Mouse (Mus musculus): Measurements from ENCODE around the gene Rps6ka3. TPM values are rescaled to one million over a fixed set of nuclear protein-coding genes. Genes with fewer than 3 reads are reported as not detected.

Rps6ka3 gene
- 10 to 100 TPM; 53.5 TPM for total RNA-seq (2021)
- long read RNA-seq, experiment 1, full-length matches to known transcripts: 1 of 4 reads
- long read RNA-seq, experiment 1, partial matches to known transcripts: 1 of 4 reads
- long read RNA-seq, experiment 1, other reads (novel, unspliced or antisense): 2 of 4 reads
- long read RNA-seq, experiment 2, partial matches to known transcripts: 1 of 5 reads
- long read RNA-seq, experiment 2, other reads (novel, unspliced or antisense): 4 of 5 reads

DNA sequence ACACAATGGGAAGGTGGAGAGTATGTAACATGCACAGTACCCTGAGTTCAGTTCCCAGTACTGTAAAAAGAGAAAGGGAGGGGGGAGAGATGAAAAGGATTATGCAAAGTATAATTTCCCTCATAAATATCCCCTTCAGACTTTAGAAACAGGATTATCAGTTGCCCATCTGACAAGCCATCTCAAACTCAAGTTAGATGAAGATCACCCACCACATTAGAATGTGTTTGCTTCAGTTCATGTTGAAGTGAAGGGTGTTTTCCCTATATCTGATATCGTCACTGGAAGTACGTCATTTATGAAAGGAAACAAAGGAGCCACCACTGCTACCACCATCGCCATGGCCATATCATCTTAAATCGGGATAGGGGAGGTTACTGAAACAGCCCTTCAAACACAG, at the start of gene Rps6ka3:
Gene Rps6ka3 (plus strand): TSS at position 301 of the 400 bp plus-strand sequence.
- Histone ChIP-seq H3K4me3 (no peak within 1 kb of the TSS), H3K27ac (0 out of 2 replicates have a peak within 1 kb of the TSS, but pooled peaks have one; percentile 4)
- TF ChIP-seq CTCF (IDR thresholded peaks at IDR 0.05): no peak
- intact Hi-C loops (cut with DNase I): loop anchor here (2.0 to 10.0 kb wide), 3 partner anchors 45 to 225 kb away; no protein-coding TSS in a partner anchor
- DNase-seq (ENCODE audit: extremely low spot score in 1 of 2, low spot score in 2 of 2): no peak

DNA sequence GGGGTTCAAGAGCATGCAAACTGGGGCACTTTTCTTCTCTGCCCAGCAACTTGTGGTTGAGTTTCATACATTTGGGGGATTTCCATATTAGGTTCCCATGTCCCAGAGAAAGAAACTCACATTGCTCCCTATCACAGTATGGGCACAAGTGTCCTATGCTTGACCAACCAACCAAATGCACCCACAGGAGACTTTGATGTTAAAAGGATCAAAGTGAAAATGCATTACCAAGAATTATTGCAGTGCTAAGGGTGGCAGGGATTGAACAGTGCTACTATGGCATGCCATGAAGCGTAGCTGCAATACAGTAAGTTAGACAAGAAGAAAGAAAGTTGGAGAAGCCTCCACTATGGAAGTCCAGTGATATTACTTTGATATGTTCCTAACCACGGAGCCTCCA, 40.9 kb upstream of the Rps6ka3 start:
- intact Hi-C loops (cut with DNase I): no loop called here
- Histone ChIP-seq H3K4me3 (no peak overlapping the region), H3K27ac (no peak overlapping the region)
- TF ChIP-seq CTCF (IDR thresholded peaks at IDR 0.05): no peak
- no peak for DNase-seq (ENCODE audit: extremely low spot score in 1 of 2, low spot score in 2 of 2)

DNA sequence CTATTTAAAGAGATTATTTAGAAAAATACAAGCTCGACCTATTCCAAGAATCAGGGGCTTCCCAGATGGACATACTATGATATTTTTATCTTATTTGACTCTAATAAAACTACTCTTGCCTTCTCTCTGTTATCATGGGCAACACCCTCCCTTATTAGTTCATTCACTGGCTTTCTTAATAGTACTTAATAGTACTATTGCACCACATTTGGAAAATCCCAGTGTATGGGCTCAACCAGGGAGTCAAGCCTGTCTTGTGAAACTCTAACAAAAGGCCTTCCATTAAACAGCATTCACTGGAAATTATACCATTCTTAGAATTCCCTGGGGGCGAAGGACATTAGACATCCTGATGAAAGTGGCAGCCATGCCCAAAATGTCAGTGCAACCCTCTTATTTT, 38.5 kb upstream of the Rps6ka3 start:
- intact Hi-C loops (cut with DNase I): no loop called here
- Histone ChIP-seq H3K27ac (no peak overlapping the region), H3K4me3 (no peak overlapping the region)
- TF ChIP-seq CTCF (IDR thresholded peaks at IDR 0.05): no peak
- DNase-seq (ENCODE audit: extremely low spot score in 1 of 2, low spot score in 2 of 2): no peak

DNA sequence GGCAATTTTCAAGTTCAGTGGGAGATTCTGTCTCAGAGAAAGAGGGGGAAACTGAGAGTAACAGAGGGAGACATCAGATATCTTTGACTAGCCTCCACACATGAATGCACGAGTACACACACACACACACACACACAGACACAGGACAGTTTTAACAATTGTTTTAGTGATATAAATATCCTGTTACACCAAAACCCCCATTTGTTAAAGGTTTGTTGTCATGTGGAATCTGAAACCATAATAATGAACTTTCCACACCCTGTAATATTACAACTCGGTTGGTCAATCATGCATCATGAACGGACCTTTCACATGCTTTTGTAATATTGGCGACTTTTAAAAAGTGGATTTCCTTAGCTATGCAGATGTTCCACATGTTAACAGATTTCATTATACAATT, 18.5 kb upstream of the Rps6ka3 start:
- no peak for DNase-seq (ENCODE audit: extremely low spot score in 1 of 2, low spot score in 2 of 2)
- H3K27ac ChIP-seq: no peak overlapping the region
- intact Hi-C loops (cut with DNase I): no loop called here
- TF ChIP-seq CTCF (IDR thresholded peaks at IDR 0.05): no peak
- H3K4me3 ChIP-seq: no peak overlapping the region

DNA sequence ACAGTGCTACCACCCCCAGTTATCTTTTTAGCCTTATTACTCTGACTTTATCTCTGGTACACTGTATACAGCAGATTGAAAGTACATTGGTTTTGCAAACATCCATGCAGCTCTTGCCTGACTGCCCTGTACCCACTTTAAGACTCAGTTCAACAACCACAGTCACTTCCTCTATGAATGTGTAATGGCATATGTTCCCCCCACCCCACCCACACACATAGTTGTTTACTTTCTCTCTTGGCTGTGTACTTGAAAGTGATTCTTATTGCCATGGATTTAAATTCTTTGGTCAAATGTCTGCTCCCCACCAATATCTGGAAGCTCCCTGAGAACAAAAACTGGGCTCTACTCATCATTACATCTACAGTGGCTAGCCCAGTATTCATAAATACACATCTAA, 10.6 kb upstream of the Rps6ka3 start:
- intact Hi-C loops (cut with DNase I): no loop called here

DNA sequence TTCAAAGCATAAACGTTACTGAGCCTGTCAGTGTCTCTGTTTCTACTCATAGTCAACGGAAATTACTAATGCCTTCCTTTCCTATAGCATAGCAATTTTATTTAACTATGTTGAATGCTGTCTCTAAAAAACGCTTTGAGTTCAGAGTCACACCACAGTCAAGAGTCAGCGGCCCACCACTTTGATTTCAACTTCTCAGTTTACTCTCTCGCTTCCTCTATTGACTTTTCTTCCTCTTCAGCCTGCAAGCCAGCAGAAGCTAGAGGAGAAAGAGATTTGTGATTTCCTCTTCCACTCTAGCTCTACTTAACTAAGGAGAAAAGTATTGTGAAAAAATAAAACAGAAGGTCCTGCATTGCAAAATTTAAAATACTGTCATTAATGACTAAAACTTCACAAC, 10.0 kb upstream of the Rps6ka3 start:
- no peak for TF ChIP-seq CTCF (IDR thresholded peaks at IDR 0.05)
- no peak overlapping the region for H3K4me3 ChIP-seq
- intact Hi-C loops (cut with DNase I): no loop called here
- H3K27ac ChIP-seq: no peak overlapping the region
- DNase-seq (ENCODE audit: extremely low spot score in 1 of 2, low spot score in 2 of 2): no peak

More for the DNA sequence above, 10.6 kb upstream of the Rps6ka3 start:
- no peak overlapping the region for H3K27ac ChIP-seq
- no peak for DNase-seq (ENCODE audit: extremely low spot score in 1 of 2, low spot score in 2 of 2)
- TF ChIP-seq CTCF (IDR thresholded peaks at IDR 0.05): no peak
- H3K4me3 ChIP-seq: no peak overlapping the region

DNA sequence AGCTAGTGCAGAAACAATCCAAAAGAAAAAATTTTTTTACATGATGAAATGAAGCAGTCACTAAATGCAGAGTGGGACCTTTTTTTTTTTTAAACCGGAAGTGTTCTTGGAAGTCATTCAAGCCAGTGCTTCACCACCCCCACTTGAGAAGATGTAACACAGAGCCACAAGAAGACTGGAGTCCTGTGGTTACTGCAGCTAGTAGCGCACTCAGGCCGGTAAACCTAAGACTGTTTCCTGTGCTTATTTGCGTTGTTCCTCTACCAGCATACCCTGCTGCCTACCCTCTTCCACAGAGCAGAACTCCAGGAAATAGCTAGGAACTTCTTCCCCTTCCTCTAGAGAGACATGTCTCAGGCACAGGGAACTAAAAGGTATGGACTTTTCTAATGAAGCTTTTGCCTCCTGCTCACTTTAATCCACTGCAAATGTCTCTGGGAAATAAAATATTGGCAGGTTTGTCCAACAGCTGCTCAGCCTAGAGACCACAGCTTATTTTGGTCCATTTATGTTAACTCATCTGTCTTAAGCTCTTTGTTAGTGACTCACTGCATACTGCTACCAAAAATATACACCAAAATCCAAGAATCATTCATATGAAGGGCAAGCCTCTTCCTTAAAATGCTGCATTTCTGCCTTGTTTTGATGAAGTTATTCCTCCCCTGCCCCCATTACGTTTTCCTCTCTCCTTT, 931 bp downstream of the Rps6ka3 start:
- Histone ChIP-seq H3K27ac (0 out of 2 replicates have a peak overlapping the region, but pooled peaks have one; percentile 4), H3K4me3 (no peak overlapping the region)
- intact Hi-C loops (cut with DNase I): loop anchor here (2.0 to 10.0 kb wide), 3 partner anchors 44 to 226 kb away; no protein-coding TSS in a partner anchor
- no peak for DNase-seq (ENCODE audit: extremely low spot score in 1 of 2, low spot score in 2 of 2)
- no peak for TF ChIP-seq CTCF (IDR thresholded peaks at IDR 0.05)

DNA sequence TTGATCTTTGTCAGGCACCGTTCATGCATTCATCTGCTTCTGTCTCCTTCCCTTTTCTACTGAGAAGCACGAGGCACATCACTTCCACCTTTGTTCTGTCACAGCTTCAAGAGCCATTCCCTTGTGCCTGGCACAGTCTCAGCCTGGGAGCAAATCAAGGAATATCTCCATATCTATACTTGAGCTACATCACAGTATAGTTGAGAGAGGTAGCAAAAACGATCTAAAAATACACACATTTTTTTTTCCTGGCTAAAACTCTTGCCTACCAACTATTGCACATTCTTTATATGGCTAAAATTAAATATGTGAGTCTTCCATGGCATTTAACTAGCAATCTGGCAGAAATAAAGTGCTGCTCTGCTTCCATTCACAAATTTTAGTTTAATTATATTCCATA, 5.1 kb downstream of the Rps6ka3 start:
- intact Hi-C loops (cut with DNase I): loop anchor here (10.0 kb wide), 1 partner anchor 230 kb away; no protein-coding TSS in a partner anchor
- DNase-seq (ENCODE audit: extremely low spot score in 1 of 2, low spot score in 2 of 2): peak in 1 of 2 experiments; percentile 10
- no peak overlapping the region for H3K27ac ChIP-seq
- H3K4me3 ChIP-seq: no peak overlapping the region
- no peak for TF ChIP-seq CTCF (IDR thresholded peaks at IDR 0.05)

DNA sequence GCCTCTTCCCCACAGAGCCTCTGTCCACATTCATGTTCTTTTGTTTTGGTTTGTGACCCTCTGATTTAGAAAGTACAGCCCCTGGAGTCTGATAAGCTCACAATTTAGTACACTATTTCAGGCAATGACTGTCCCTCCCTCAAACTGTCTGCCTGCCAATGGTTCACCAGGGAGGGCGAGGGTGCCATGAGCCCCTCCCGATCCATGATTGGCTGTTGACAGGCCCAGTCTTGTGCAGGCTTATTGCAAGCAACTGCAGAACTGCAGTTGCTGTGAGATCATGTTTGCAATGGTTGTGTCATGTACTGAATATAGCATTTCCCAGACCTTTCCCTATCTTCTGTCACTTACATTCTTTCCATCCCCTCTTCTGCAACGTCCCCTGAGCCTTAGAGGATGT, 12.4 kb downstream of the Rps6ka3 start:
- intact Hi-C loops (cut with DNase I): no loop called here
- no peak for DNase-seq (ENCODE audit: extremely low spot score in 1 of 2, low spot score in 2 of 2)
- Histone ChIP-seq H3K4me3 (no peak overlapping the region), H3K27ac (no peak overlapping the region)
- TF ChIP-seq CTCF (IDR thresholded peaks at IDR 0.05): no peak

DNA sequence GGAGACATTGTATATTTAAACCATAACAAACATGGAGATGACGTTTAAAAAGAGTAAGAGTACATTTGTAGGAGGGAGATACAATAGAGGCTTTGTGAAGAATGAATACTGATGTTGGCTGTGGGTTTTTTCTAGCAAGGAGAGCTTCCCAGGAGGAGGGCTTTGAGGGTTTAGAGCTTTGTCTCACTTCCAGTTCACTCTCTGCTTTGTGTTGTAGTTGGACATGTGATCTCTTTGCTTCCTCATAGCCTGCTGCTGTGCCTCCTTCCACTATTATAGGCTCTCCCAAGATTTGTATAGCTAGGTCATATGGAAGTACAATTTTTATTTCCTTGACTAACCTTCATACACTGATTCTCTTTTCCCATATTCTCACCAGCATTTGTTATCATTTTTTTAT, 27.2 kb downstream of the Rps6ka3 start:
- DNase-seq (ENCODE audit: extremely low spot score in 1 of 2, low spot score in 2 of 2): no peak
- intact Hi-C loops (cut with DNase I): no loop called here
- H3K27ac ChIP-seq: no peak overlapping the region
- H3K4me3 ChIP-seq: no peak overlapping the region
- no peak for TF ChIP-seq CTCF (IDR thresholded peaks at IDR 0.05)

DNA sequence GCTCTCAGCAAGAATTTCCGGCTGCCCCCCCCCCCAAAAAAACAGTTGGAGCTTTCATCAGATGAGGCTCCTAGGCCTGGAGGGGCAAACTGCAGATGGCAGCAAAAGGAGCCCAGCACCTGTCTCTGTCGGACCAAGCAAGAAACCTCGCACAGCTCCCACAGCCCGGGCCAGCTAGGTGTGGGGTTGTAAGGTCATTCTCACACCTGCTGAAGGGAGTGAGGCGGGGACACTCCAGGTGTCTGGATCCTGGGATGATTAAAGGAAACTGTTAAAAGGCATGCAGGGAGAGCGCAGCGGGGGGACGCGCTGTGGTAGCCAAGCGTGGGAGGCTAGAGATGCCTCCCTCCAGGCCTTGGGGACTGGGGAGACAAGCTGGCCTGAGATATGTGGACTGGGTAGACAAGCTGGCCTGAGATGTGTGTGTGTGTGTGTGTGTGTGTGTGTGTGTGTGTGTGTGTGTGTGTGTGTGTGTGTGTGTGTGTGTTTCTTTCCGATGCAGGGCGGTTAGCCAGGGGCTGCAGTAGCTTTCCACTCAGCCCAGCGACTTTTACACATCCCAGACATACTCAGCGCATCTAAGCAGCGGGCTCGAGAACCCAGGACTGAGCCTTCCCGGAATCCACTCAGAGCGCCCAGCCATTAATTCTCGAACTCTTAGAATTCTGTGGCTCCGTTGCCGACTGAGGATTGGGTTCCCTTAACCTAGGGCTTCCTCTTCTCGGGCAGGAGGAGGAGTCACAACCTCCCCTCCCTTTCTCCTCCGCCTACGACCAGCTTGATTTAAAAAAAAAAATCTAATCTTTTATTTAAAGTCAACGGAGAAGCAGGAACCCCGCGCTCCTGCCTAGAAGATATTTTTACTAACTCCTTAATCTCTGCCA, 44.1 kb downstream of the Rps6ka3 start:
- TF ChIP-seq CTCF (IDR thresholded peaks at IDR 0.05): no peak
- DNase-seq (ENCODE audit: extremely low spot score in 1 of 2, low spot score in 2 of 2): peak; percentile 9 to 19
- H3K27ac ChIP-seq: peak overlapping the region; percentile 83
- intact Hi-C loops (cut with DNase I): loop anchor here (2.0 to 10.0 kb wide), 2 partner anchors 43 to 1519 kb away; partner anchors contain the start of gene Rps6ka3
- peak overlapping the region; percentile 52 for H3K4me3 ChIP-seq

All from left cerebral cortex, adult 2 months (tissue).